Mouse (Mus musculus) kidney, postnatal 36 days (tissue): ENCODE data around the gene Cept1.
"Not testable (repeated sequence)": the region's sequence is repeated elsewhere in the genome, so short reads cannot be mapped to it uniquely, and the experiment has no call there.

ENCODE experiments used
- DNase-seq, 2 experiments: peaks; one replicate each; pipeline ENCODE4 v3.0.0; 2021 to 2022; ENCODE audit warnings: mixed read lengths in 2 of 2

Cept1 gene

GRCm38 (mm10) chr3:106547171-106547923, at the start of gene Cept1, which contains the start of gene Dram2:
TSS of gene Cept1 (minus strand) at chr3:106547802.
TSS of gene Dram2 (plus strand) at chr3:106547798.
- peak; percentile 96 to 97 for DNase-seq

GRCm38 (mm10) chr3:106593631-106594030, 46.0 kb upstream of the Cept1 start:
- DNase-seq = not testable (repeated sequence)

GRCm38 (mm10) chr3:106579296-106579695, 31.7 kb upstream of the Cept1 start:
- DNase-seq = no peak

GRCm38 (mm10) chr3:106573191-106573590, 25.6 kb upstream of the Cept1 start:
- no peak for DNase-seq

GRCm38 (mm10) chr3:106565876-106566275, 18.3 kb upstream of the Cept1 start:
- DNase-seq = peak in 1 of 2 experiments; percentile 30

- DNase-seq = no peak
Measured at GRCm38 (mm10) chr3:106558271-106558670, 10.7 kb upstream of the Cept1 start.

- DNase-seq = no peak
Measured at GRCm38 (mm10) chr3:106555743-106556250, 8.2 kb upstream of the Cept1 start.

- DNase-seq = no peak
Measured at GRCm38 (mm10) chr3:106553411-106553810, 5.8 kb upstream of the Cept1 start.

- peak; percentile 7 to 50 for DNase-seq
Measured at GRCm38 (mm10) chr3:106548971-106549370, 1.4 kb upstream of the Cept1 start.

GRCm38 (mm10) chr3:106547924-106548539, 430 bp upstream of the Cept1 start:
- DNase-seq = peak; percentile 40 to 66

GRCm38 (mm10) chr3:106544721-106545316, 2.8 kb downstream of the Cept1 start:
- no peak for DNase-seq

- DNase-seq = no peak
Measured at GRCm38 (mm10) chr3:106533277-106533676, 14.3 kb downstream of the Cept1 start.

GRCm38 (mm10) chr3:106528032-106528431, 19.6 kb downstream of the Cept1 start:
- DNase-seq = no peak

- DNase-seq = no peak
Measured at GRCm38 (mm10) chr3:106526411-106526810, 21.2 kb downstream of the Cept1 start.

GRCm38 (mm10) chr3:106522730-106523129, 24.9 kb downstream of the Cept1 start:
- DNase-seq = no peak

GRCm38 (mm10) chr3:106515016-106515415, 32.6 kb downstream of the Cept1 start:
- no peak for DNase-seq

- no peak for DNase-seq
Measured at GRCm38 (mm10) chr3:106510669-106511068, 36.9 kb downstream of the Cept1 start.

GRCm38 (mm10) chr3:106502892-106503291, 44.7 kb downstream of the Cept1 start:
- no peak for DNase-seq

- no peak for DNase-seq
Measured at GRCm38 (mm10) chr3:106500510-106500909, 47.1 kb downstream of the Cept1 start.

- DNase-seq = no peak
Measured at GRCm38 (mm10) chr3:106496996-106497395, 50.6 kb downstream of the Cept1 start.

- no peak for DNase-seq
Measured at GRCm38 (mm10) chr3:106496045-106496721, 51.4 kb downstream of the Cept1 start.

GRCm38 (mm10) chr3:106495346-106496044, 52.1 kb downstream of the Cept1 start:
- no peak for DNase-seq
